Mouse (Mus musculus): ENCODE measurements around the gene Zfp383. TPM values are rescaled to one million over a fixed set of nuclear protein-coding genes. Genes with fewer than 3 reads are reported as not detected.
"Not testable (repeated sequence)": the region's sequence is repeated elsewhere in the genome, so short reads cannot be mapped to it uniquely, and the experiment has no call there.

Gene Zfp383
- polyA plus RNA-seq, 1 experiment from 2014 or later, result 4.7 TPM

GRCm38 (mm10) chr7:29953086-29953485 is 45.1 kb downstream of the Zfp383 start:
- WGBS, result 60% methylated on average over 10 of the region's 10 CpGs
- peak overlapping the region; percentile 97 for H3K27ac ChIP-seq
- no peak for DNase-seq (ENCODE audit: low spot score)
- H3K27me3 ChIP-seq (ENCODE audit: low read depth, poor library complexity, severe bottlenecking), result no peaks in the 10 kb centered on the region
- peak overlapping the region; percentile 78 for H3K4me3 ChIP-seq
- H3K36me3 ChIP-seq, result peaks cover 35% of the 10 kb centered on the region
- no peaks in the 10 kb centered on the region for H3K9me3 ChIP-seq (replicated peaks)
- H3K4me1 ChIP-seq, result peaks cover 8% of the 10 kb centered on the region

GRCm38 (mm10) chr7:29953513-29954401 is 45.7 kb downstream of the Zfp383 start, which contains the start of gene Zfp74:
Zfp74 (minus strand) TSS chr7:29954089.
- DNase-seq (ENCODE audit: low spot score), result peak; percentile 87
- Histone ChIP-seq H3K27me3 (ENCODE audit: low read depth, poor library complexity, severe bottlenecking) (no peaks in the 10 kb centered on the region), H3K9me3 (replicated peaks) (no peaks in the 10 kb centered on the region), H3K36me3 (peaks cover 28% of the 10 kb centered on the region), H3K4me1 (peaks cover 8% of the 10 kb centered on the region), H3K4me3 (peak within 1 kb of the TSS; percentile 78), H3K27ac (peak within 1 kb of the TSS; percentile 97)
- 3% methylated on average over 52 of the region's 52 CpGs for WGBS

GRCm38 (mm10) chr7:29954731-29955130 is 46.7 kb downstream of the Zfp383 start:
- 30% methylated on average over 4 of the region's 4 CpGs for WGBS
- no peaks in the 10 kb centered on the region for H3K9me3 ChIP-seq (replicated peaks)
- peak overlapping the region; percentile 97; the same call in 1 of the 2 replicates for H3K27ac ChIP-seq
- peaks cover 8% of the 10 kb centered on the region for H3K4me1 ChIP-seq
- DNase-seq (ENCODE audit: low spot score), result peak; percentile 64
- H3K27me3 ChIP-seq (ENCODE audit: low read depth, poor library complexity, severe bottlenecking), result no peaks in the 10 kb centered on the region
- peaks cover 19% of the 10 kb centered on the region for H3K36me3 ChIP-seq
- peak overlapping the region; percentile 78 for H3K4me3 ChIP-seq

- no peak for DNase-seq (ENCODE audit: low spot score)
These were observed 48.2 kb downstream of the Zfp383 start for GRCm38 (mm10) chr7:29956257-29956656.

DNA sequence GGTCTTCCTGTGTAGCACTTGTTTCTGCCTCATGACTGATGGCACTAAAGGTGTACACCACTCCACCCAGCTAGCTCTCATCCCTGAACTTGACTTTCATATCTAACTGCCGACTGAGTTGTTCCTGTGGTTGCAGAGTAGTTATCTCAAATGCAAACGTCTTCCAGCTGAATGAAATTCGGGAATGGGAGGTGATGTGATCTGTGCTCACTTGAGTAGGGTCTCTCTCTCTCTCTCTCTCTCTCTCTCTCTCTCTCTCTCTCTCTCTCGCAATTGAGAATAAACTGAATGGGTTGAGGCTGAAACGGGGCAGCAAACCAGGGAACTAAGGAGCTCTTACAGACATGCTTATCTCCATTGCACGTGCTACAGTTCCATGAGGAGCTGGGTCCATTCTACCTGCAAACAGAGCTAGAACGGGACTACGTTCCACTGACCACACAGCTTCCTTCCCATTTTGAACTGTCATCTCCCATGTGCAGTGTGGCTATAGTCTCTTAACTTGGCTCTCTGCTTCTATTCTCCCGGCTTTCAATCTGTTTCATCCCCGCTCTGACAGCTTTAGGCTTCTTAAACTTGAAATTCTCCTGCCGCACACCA is 50.2 kb downstream of the Zfp383 start:
- no peaks in the 10 kb centered on the region for H3K27me3 ChIP-seq (ENCODE audit: low read depth, poor library complexity, severe bottlenecking)
- DNase-seq (ENCODE audit: low spot score), result no peak

More at GRCm38 (mm10) chr7:29956257-29956656, 48.2 kb downstream of the Zfp383 start:
- no peaks in the 10 kb centered on the region for H3K9me3 ChIP-seq (replicated peaks)
- H3K36me3 ChIP-seq, result peaks cover 4% of the 10 kb centered on the region
- no peak overlapping the region for H3K4me3 ChIP-seq
- 67% methylated on average over 10 of the region's 10 CpGs for WGBS
- no peak overlapping the region for H3K27ac ChIP-seq
- peaks cover 8% of the 10 kb centered on the region for H3K4me1 ChIP-seq
- no peaks in the 10 kb centered on the region for H3K27me3 ChIP-seq (ENCODE audit: low read depth, poor library complexity, severe bottlenecking)

DNA sequence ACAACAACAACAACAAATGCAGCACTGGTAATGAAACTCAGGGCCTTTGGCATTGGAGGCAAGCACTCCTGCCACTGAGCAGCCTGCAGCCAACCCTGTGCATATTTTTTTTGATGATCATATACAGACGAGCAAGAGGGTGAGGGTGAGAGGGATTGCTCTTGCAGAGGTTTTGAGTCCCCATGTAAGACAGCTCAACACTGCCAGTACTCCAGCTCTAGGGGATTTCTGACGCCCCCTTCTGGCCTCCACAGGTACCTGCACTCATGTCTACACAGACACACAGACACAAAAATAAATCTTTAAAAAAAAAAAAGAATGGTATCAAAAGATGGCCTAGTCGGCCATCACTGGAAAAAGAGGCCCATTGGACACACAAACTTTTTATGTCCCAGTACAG is 51.0 kb downstream of the Zfp383 start:
- H3K27ac ChIP-seq, result no peak overlapping the region
- no peak for DNase-seq (ENCODE audit: low spot score)
- no peaks in the 10 kb centered on the region for H3K27me3 ChIP-seq (ENCODE audit: low read depth, poor library complexity, severe bottlenecking)
- 0 out of 2 replicates have a peak, but pooled peaks cover 5% of the 10 kb centered on the region for H3K4me1 ChIP-seq
- no peak overlapping the region for H3K4me3 ChIP-seq
- no peaks in the 10 kb centered on the region for H3K36me3 ChIP-seq
- no peaks in the 10 kb centered on the region for H3K9me3 ChIP-seq (replicated peaks)
- WGBS, result 54% methylated on average over 3 of the region's 3 CpGs

More for the DNA sequence above, 50.2 kb downstream of the Zfp383 start:
- peaks cover 8% of the 10 kb centered on the region for H3K4me1 ChIP-seq
- H3K27ac ChIP-seq, result no peak overlapping the region
- no peaks in the 10 kb centered on the region for H3K36me3 ChIP-seq
- H3K9me3 ChIP-seq (replicated peaks), result no peaks in the 10 kb centered on the region
- no peak overlapping the region for H3K4me3 ChIP-seq
- 84% methylated on average over 11 of the region's 11 CpGs for WGBS

- not testable (repeated sequence) for H3K27me3 ChIP-seq (ENCODE audit: low read depth, poor library complexity, severe bottlenecking); H3K9me3 ChIP-seq (replicated peaks); H3K36me3 ChIP-seq; H3K27ac ChIP-seq; H3K4me1 ChIP-seq; DNase-seq (ENCODE audit: low spot score); H3K4me3 ChIP-seq
- 55% methylated on average over 39 of the region's 39 CpGs for WGBS
These were observed 57.2 kb downstream of the Zfp383 start for GRCm38 (mm10) chr7:29965115-29965810.

Small RNA genes lying within 50 kb of the gene (microRNA-seq; reads per million reads assigned to microRNA genes)
- gene Mir7668, result not detected

Other genes with a start within 250 kb of the Zfp383 start
- gene Catsperg2, start 181.2 kb upstream of the Zfp383 start, polyA plus RNA-seq (2016; fragmentation: Nextera tagmentation; extraction: Ambion mirVana), result 0.10 TPM in 1 of 2 replicates, not detected in the other
- gene Zfp84, start 139.7 kb upstream of the Zfp383 start, polyA plus RNA-seq (2016; fragmentation: Nextera tagmentation; extraction: Ambion mirVana), result 8.7 and 12.4 TPM in 2 replicates
- 5.2 and 7.1 TPM in 2 replicates for gene Zfp30, start 124.2 kb upstream of the Zfp383 start, polyA plus RNA-seq (2016; fragmentation: Nextera tagmentation; extraction: Ambion mirVana)
- 15.2 and 16.7 TPM in 2 replicates for gene Zfp790, start 92.1 kb upstream of the Zfp383 start, polyA plus RNA-seq (2016; fragmentation: Nextera tagmentation; extraction: Ambion mirVana)
- 8.5 and 8.7 TPM in 2 replicates for gene Zfp940, start 54.6 kb upstream of the Zfp383 start, polyA plus RNA-seq (2016; fragmentation: Nextera tagmentation; extraction: Ambion mirVana)
- 7.2 and 10.6 TPM in 2 replicates for gene Zfp420, start 48.2 kb upstream of the Zfp383 start, polyA plus RNA-seq (2016; fragmentation: Nextera tagmentation; extraction: Ambion mirVana)
- gene Zfp27, start 1.7 kb upstream of the Zfp383 start, polyA plus RNA-seq (2016; fragmentation: Nextera tagmentation; extraction: Ambion mirVana), result 10.4 and 11.9 TPM in 2 replicates
- gene Zfp74, start 45.9 kb downstream of the Zfp383 start, polyA plus RNA-seq (2016; fragmentation: Nextera tagmentation; extraction: Ambion mirVana), result 11.5 and 15.9 TPM in 2 replicates
- gene Zfp568, start 75.7 kb downstream of the Zfp383 start, polyA plus RNA-seq (2016; fragmentation: Nextera tagmentation; extraction: Ambion mirVana), result 35.6 and 37.3 TPM in 2 replicates
- 2.5 and 3.6 TPM in 2 replicates for gene Zfp14, start 143.2 kb downstream of the Zfp383 start, polyA plus RNA-seq (2016; fragmentation: Nextera tagmentation; extraction: Ambion mirVana)
- gene Zfp82, start 164.7 kb downstream of the Zfp383 start, polyA plus RNA-seq (2016; fragmentation: Nextera tagmentation; extraction: Ambion mirVana), result 4.4 and 5.3 TPM in 2 replicates
- 2.4 and 3.3 TPM in 2 replicates for gene Gm26920, start 182.2 kb downstream of the Zfp383 start, polyA plus RNA-seq (2016; fragmentation: Nextera tagmentation; extraction: Ambion mirVana)
- gene Zfp566, start 182.3 kb downstream of the Zfp383 start, polyA plus RNA-seq (2016; fragmentation: Nextera tagmentation; extraction: Ambion mirVana), result 20.5 and 23.6 TPM in 2 replicates
- gene Zfp260, start 186.6 kb downstream of the Zfp383 start, polyA plus RNA-seq (2016; fragmentation: Nextera tagmentation; extraction: Ambion mirVana), result 107 and 129 TPM in 2 replicates
- gene Zfp382, start 213.7 kb downstream of the Zfp383 start, polyA plus RNA-seq (2016; fragmentation: Nextera tagmentation; extraction: Ambion mirVana), result 7.9 and 10.3 TPM in 2 replicates